Comparison of ENCODE assay signal across 8 mouse cellular contexts in the genomic region with DNA sequence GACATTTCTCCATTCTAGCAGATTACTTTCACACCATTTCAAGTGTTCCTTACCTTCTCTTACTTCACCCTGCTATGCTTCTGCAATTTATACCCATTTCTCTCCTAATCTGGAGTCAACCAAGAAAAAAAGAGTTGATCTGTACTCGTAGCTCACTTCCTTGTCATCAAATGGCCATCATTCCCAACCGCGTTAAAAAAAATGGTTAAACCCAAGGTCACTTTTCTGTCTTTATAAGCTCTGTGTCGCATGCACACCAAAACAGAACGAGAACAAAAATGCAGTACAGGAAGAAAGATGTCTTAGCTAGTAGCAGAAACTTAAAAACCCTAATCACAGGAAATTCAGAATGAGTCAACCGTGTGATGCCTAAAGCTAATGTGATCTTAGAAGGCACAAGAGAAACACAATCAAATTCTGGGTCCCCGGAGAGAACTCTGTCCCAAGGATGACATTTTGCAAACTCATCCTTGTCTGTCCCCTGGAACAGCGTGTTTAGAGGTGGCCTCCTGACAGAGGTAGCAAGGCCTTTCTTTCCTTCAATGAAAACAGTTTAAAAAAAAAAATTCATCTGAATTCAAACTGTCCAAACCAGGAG. TPM values are rescaled to one million over a fixed set of nuclear protein-coding genes. Genes with fewer than 3 reads are reported as not detected.
DNase-seq lines count a peak whose midpoint lies in the region; ATAC-seq and TF ChIP-seq lines count a peak whose summit lies in the region.

No protein-coding gene starts in this region.

- ATAC-seq in heart, embryonic 12.5 days (ENCODE audit: insufficient number of reproducible peaks, low FRiP score) = no peak
- ATAC-seq in forebrain, embryonic 14.5 days = no peak
- no peak for ATAC-seq in liver, embryonic 14.5 days (ENCODE audit: insufficient read depth)

- no peaks in the 10 kb centered on the region for H3K27me3 ChIP-seq in heart, embryonic 12.5 days (replicated peaks)
- no peaks in the 10 kb centered on the region for H3K27me3 ChIP-seq in ES-Bruce4 (ENCODE audit: control insufficient read depth, insufficient read depth, low read length, poor library complexity, severe bottlenecking)
- H3K27me3 ChIP-seq in forebrain, embryonic 14.5 days (replicated peaks; ENCODE audit: control insufficient read depth, insufficient read depth, low read length) = no peaks in the 10 kb centered on the region
- no peaks in the 10 kb centered on the region for H3K27me3 ChIP-seq in liver, embryonic 14.5 days (ENCODE audit: control insufficient read depth, insufficient read depth, low read length)

- peak overlapping the region; percentile 89 for H3K9ac ChIP-seq in heart, embryonic 12.5 days
- peak overlapping the region; percentile 96 for H3K9ac ChIP-seq in ES-Bruce4 (ENCODE audit: low read depth, poor library complexity, severe bottlenecking)
- H3K9ac ChIP-seq in forebrain, embryonic 14.5 days (ENCODE audit: low read length) = peak overlapping the region; percentile 91
- peak overlapping the region; percentile 74 for H3K9ac ChIP-seq in liver, embryonic 14.5 days (replicated peaks)

- no peaks in the 10 kb centered on the region for H3K9me3 ChIP-seq in heart, embryonic 12.5 days (replicated peaks)
- no peaks in the 10 kb centered on the region for H3K9me3 ChIP-seq in ES-Bruce4 (replicated peaks; ENCODE audit: control insufficient read depth, insufficient read depth, low read length, poor library complexity, severe bottlenecking)
- no peaks in the 10 kb centered on the region for H3K9me3 ChIP-seq in forebrain, embryonic 14.5 days (replicated peaks; ENCODE audit: control insufficient read depth, low read length)
- H3K9me3 ChIP-seq in liver, embryonic 14.5 days (ENCODE audit: control insufficient read depth, low read length) = no peaks in the 10 kb centered on the region

- H3K4me3 ChIP-seq in heart, embryonic 12.5 days = peak overlapping the region; percentile 88
- peak overlapping the region; percentile 71 for H3K4me3 ChIP-seq in ES-Bruce4 (ENCODE audit: low read depth, low read length)
- H3K4me3 ChIP-seq in forebrain, embryonic 14.5 days (ENCODE audit: low read depth, low read length) = peak overlapping the region; percentile 90
- peak overlapping the region; percentile 76 to 88 for H3K4me3 ChIP-seq in liver, embryonic 14.5 days (ENCODE audit: insufficient read depth in 1 of 2, low read depth in 2 of 2, low read length in 2 of 2)

- TF ChIP-seq POLR2A in ES-Bruce4 (IDR thresholded peaks at IDR 0.05; ENCODE audit: insufficient read depth, low read length) = no peak

- peaks cover 27% of the 10 kb centered on the region for H3K4me1 ChIP-seq in heart, embryonic 12.5 days (replicated peaks)
- H3K4me1 ChIP-seq in ES-Bruce4 (ENCODE audit: control insufficient read depth, insufficient read depth, low read length) = peaks cover 2% of the 10 kb centered on the region
- H3K4me1 ChIP-seq in forebrain, embryonic 14.5 days (ENCODE audit: control insufficient read depth, insufficient read depth, low read length) = peaks cover 16% of the 10 kb centered on the region
- H3K4me1 ChIP-seq in liver, embryonic 14.5 days (replicated peaks; ENCODE audit: control insufficient read depth in 2 of 2, insufficient read depth in 2 of 2, low read length in 1 of 2) = peaks cover 14 to 20% of the 10 kb centered on the region in 2 experiments

- DNase-seq in heart, adult 9 months (ENCODE audit: low spot score in 2 of 2) = no peak
- no peak for DNase-seq in forebrain, embryonic 14.5 days (ENCODE audit: low spot score)
- peak; percentile 33 to 41 (median 35) for DNase-seq in liver, embryonic 14.5 days (ENCODE audit: low read depth in 3 of 3, low spot score in 3 of 3)
- DNase-seq in adrenal gland, adult (ENCODE audit: inconsistent age in 2 of 2, low spot score in 1 of 2) = no peak
- no peak for DNase-seq in gastrocnemius, adult 18-20 months (ENCODE audit: low spot score)
- no peak for DNase-seq in layer of hippocampus, postnatal 14 days (ENCODE audit: low spot score in 2 of 2)

- no peak for TF ChIP-seq CTCF in ES-Bruce4 (IDR thresholded peaks at IDR 0.05; ENCODE audit: low read depth, low read length)
- no peak for TF ChIP-seq CTCF in liver, embryonic 14.5 days (IDR thresholded peaks at IDR 0.05; ENCODE audit: low read depth)

- no peaks in the 10 kb centered on the region for H3K36me3 ChIP-seq in heart, embryonic 12.5 days
- no peaks in the 10 kb centered on the region; the same call in 1 of the 2 replicates for H3K36me3 ChIP-seq in ES-Bruce4 (ENCODE audit: control insufficient read depth, insufficient read depth, low read length, poor library complexity, severe bottlenecking)
- no peaks in the 10 kb centered on the region for H3K36me3 ChIP-seq in forebrain, embryonic 14.5 days (ENCODE audit: control insufficient read depth, insufficient read depth, low read length)
- H3K36me3 ChIP-seq in liver, embryonic 14.5 days (replicated peaks; ENCODE audit: control insufficient read depth, insufficient read depth, low read depth) = no peaks in the 10 kb centered on the region

- H3K4me2 ChIP-seq in heart, embryonic 12.5 days = peak overlapping the region; percentile 75
- H3K4me2 ChIP-seq in forebrain, embryonic 14.5 days (ENCODE audit: low read length) = peak overlapping the region; percentile 73
- peak overlapping the region; percentile 86 for H3K4me2 ChIP-seq in liver, embryonic 14.5 days (ENCODE audit: low read depth)

- no peak for TF ChIP-seq EP300 in ES-Bruce4 (IDR thresholded peaks at IDR 0.05; ENCODE audit: insufficient read depth, low read depth, low read length)
- TF ChIP-seq EP300 in liver, embryonic 14.5 days (IDR thresholded peaks at IDR 0.05; ENCODE audit: low read depth) = no peak

- peak overlapping the region; percentile 96; the same call in 1 of the 2 replicates for H3K27ac ChIP-seq in heart, embryonic 12.5 days (ENCODE audit: poor library complexity, severe bottlenecking)
- H3K27ac ChIP-seq in ES-Bruce4 (ENCODE audit: insufficient read depth, low read length) = no peak overlapping the region
- H3K27ac ChIP-seq in forebrain, embryonic 14.5 days (ENCODE audit: low read depth, low read length) = 0 out of 2 replicates have a peak overlapping the region, but pooled peaks have one; percentile 98
- H3K27ac ChIP-seq in liver, embryonic 14.5 days = peak overlapping the region; percentile 45

- 12% methylated on average over 8 of the region's 8 CpGs for WGBS in heart, embryonic 12.5 days
- 16% methylated on average over 8 of the region's 8 CpGs for WGBS in forebrain, embryonic 14.5 days
- WGBS in liver, embryonic 14.5 days (ENCODE audit: insufficient replicate concordance) = 2% methylated on average over 8 of the region's 8 CpGs

RNA-seq across cellular contexts. Expression of a gene that starts 1.3 kb away (rescaled TPM):
- polyA plus RNA-seq in heart, embryonic 12.5 days (2016; fragmentation: Nextera tagmentation; extraction: Ambion mirVana) = 21.0 and 22.0 TPM in 2 replicates
- 25.4 and 35.4 TPM in 2 replicates for polyA plus RNA-seq in ES-Bruce4 (2011; ENCODE audit: insufficient read depth, insufficient read length, low read depth, missing spikeins)
- 12.2 and 16.7 TPM in 2 replicates for polyA plus RNA-seq in forebrain, embryonic 14.5 days (2014; fragmentation: Nextera tagmentation; extraction: Ambion mirVana)
- 10.3 and 15.4 TPM in 2 replicates for polyA plus RNA-seq in liver, embryonic 14.5 days (2012; rRNA removed)
- 12.1 and 12.5 TPM in 2 replicates for polyA plus RNA-seq in liver, embryonic 14.5 days (2014; fragmentation: Nextera tagmentation; extraction: Ambion mirVana)
- total RNA-seq in gastrocnemius, adult 18-20 months (2021) = 1 to 10 TPM; 7.4 to 8.5 TPM
- total RNA-seq in layer of hippocampus, postnatal 14 days (2021) = 10 to 100 TPM; 28.1 to 31.0 TPM

RNA-seq across cellular contexts. Expression of a gene that starts 41.1 kb away (rescaled TPM):
- 22.9 and 23.7 TPM in 2 replicates for polyA plus RNA-seq in heart, embryonic 12.5 days (2016; fragmentation: Nextera tagmentation; extraction: Ambion mirVana)
- 60.0 and 73.3 TPM in 2 replicates for polyA plus RNA-seq in ES-Bruce4 (2011; ENCODE audit: insufficient read depth, insufficient read length, low read depth, missing spikeins)
- 19.7 and 19.8 TPM in 2 replicates for polyA plus RNA-seq in forebrain, embryonic 14.5 days (2014; fragmentation: Nextera tagmentation; extraction: Ambion mirVana)
- polyA plus RNA-seq in liver, embryonic 14.5 days (2012; rRNA removed) = 7.1 and 8.0 TPM in 2 replicates
- polyA plus RNA-seq in liver, embryonic 14.5 days (2014; fragmentation: Nextera tagmentation; extraction: Ambion mirVana) = 9.6 and 10.0 TPM in 2 replicates
- 10 to 100 TPM; 19.0 to 20.8 TPM for total RNA-seq in gastrocnemius, adult 18-20 months (2021)
- 10 to 100 TPM; 22.1 to 24.9 TPM for total RNA-seq in layer of hippocampus, postnatal 14 days (2021)

Comparison
In these comparisons a context has a peak if more than half of its experiments do, and no peak if none do; other contexts are left out.
1. DNase-seq: peak in liver, embryonic 14.5 days (3 of 3); none in heart, adult 9 months (0 of 2), forebrain, embryonic 14.5 days (single experiment), adrenal gland, adult (0 of 2), gastrocnemius, adult 18-20 months (single experiment) and layer of hippocampus, postnatal 14 days (0 of 2).
2. Peak in every context shown above with its lines, with median percentiles within 50 percentile points of each other: H3K4me2 ChIP-seq, H3K4me3 ChIP-seq and H3K9ac ChIP-seq.